Mouse (Mus musculus): ENCODE data around the gene Dock8. TPM values are rescaled to one million over a fixed set of nuclear protein-coding genes. Genes with fewer than 3 reads are reported as not detected.
"Not testable (repeated sequence)": the region's sequence is repeated elsewhere in the genome, so short reads cannot be mapped to it uniquely, and the experiment has no call there.

Gene Dock8
- polyA plus RNA-seq, 1 experiment from 2014 or later: 4.1 TPM

DNA sequence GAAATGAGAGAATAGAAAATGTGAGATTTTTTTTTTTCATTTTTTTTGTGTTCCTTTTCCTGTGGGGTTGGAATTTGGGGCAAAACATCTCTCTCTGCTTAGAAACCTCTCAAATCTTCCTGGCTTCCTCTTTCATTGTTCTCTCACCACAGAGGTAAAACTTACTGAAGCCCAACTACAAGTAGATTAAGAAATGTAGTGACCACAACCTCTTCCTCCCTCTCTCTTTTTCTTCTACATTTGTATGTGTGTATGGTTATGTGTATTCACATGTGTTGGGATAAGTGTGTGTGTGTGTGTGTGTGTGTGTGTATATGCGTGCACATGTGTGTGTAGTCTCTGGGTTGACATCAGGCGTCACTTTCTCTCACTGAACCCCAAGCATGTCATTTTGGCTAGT lies 9.2 kb downstream of the Dock8 start:
- no peaks in the 10 kb centered on the region for H3K4me1 ChIP-seq (replicated peaks; ENCODE audit: control insufficient read depth, insufficient read depth, low read length)
- no peaks in the 10 kb centered on the region for H3K9me3 ChIP-seq (ENCODE audit: control insufficient read depth, low read length)
- no peak overlapping the region for H3K4me3 ChIP-seq (ENCODE audit: low read depth, low read length)
- no peak for ATAC-seq (ENCODE audit: low FRiP score)
- no peak for DNase-seq (ENCODE audit: low spot score)
- WGBS: 85% methylated on average over 2 of the region's 2 CpGs
- H3K36me3 ChIP-seq (ENCODE audit: control insufficient read depth, insufficient read depth, low read length): no peaks in the 10 kb centered on the region
- no peak overlapping the region for H3K9ac ChIP-seq (ENCODE audit: low read depth, low read length)
- H3K4me2 ChIP-seq (replicated peaks; ENCODE audit: low read depth, low read length): no peak overlapping the region
- H3K27ac ChIP-seq (ENCODE audit: low read depth, low read length): no peak overlapping the region
- H3K27me3 ChIP-seq (ENCODE audit: control insufficient read depth, insufficient read depth, low read length): no peaks in the 10 kb centered on the region

GRCm38 (mm10) chr19:25022766-25023165 lies 23.4 kb downstream of the Dock8 start:
- no peaks in the 10 kb centered on the region for H3K4me1 ChIP-seq (replicated peaks; ENCODE audit: control insufficient read depth, insufficient read depth, low read length)
- H3K27me3 ChIP-seq (ENCODE audit: control insufficient read depth, insufficient read depth, low read length): no peaks in the 10 kb centered on the region
- no peaks in the 10 kb centered on the region for H3K36me3 ChIP-seq (ENCODE audit: control insufficient read depth, insufficient read depth, low read length)
- DNase-seq (ENCODE audit: low spot score) (no peak), ATAC-seq (ENCODE audit: low FRiP score) (no peak)
- WGBS: 90% methylated on average over 6 of the region's 6 CpGs
- H3K9ac ChIP-seq (ENCODE audit: low read depth, low read length): no peak overlapping the region
- no peak overlapping the region for H3K27ac ChIP-seq (ENCODE audit: low read depth, low read length)
- H3K4me3 ChIP-seq (ENCODE audit: low read depth, low read length): no peak overlapping the region
- no peaks in the 10 kb centered on the region for H3K9me3 ChIP-seq (ENCODE audit: control insufficient read depth, low read length)
- H3K4me2 ChIP-seq (replicated peaks; ENCODE audit: low read depth, low read length): no peak overlapping the region

GRCm38 (mm10) chr19:25031765-25032164 lies 32.4 kb downstream of the Dock8 start:
- H3K27me3 ChIP-seq (ENCODE audit: control insufficient read depth, insufficient read depth, low read length): no peaks in the 10 kb centered on the region
- 78% methylated on average over 4 of the region's 4 CpGs for WGBS
- ATAC-seq (ENCODE audit: low FRiP score) (no peak), DNase-seq (ENCODE audit: low spot score) (no peak)
- H3K4me3 ChIP-seq (ENCODE audit: low read depth, low read length): no peak overlapping the region
- no peak overlapping the region for H3K4me2 ChIP-seq (replicated peaks; ENCODE audit: low read depth, low read length)
- H3K27ac ChIP-seq (ENCODE audit: low read depth, low read length): no peak overlapping the region
- no peak overlapping the region for H3K9ac ChIP-seq (ENCODE audit: low read depth, low read length)
- no peaks in the 10 kb centered on the region for H3K9me3 ChIP-seq (ENCODE audit: control insufficient read depth, low read length)
- no peaks in the 10 kb centered on the region for H3K4me1 ChIP-seq (replicated peaks; ENCODE audit: control insufficient read depth, insufficient read depth, low read length)
- no peaks in the 10 kb centered on the region for H3K36me3 ChIP-seq (ENCODE audit: control insufficient read depth, insufficient read depth, low read length)

- WGBS: 80% methylated on average over 5 of the region's 18 CpGs
- DNase-seq (ENCODE audit: low spot score); ATAC-seq (ENCODE audit: low FRiP score); H3K36me3 ChIP-seq (ENCODE audit: control insufficient read depth, insufficient read depth, low read length); H3K4me1 ChIP-seq (replicated peaks; ENCODE audit: control insufficient read depth, insufficient read depth, low read length); H3K9me3 ChIP-seq (ENCODE audit: control insufficient read depth, low read length); H3K4me3 ChIP-seq (ENCODE audit: low read depth, low read length); H3K9ac ChIP-seq (ENCODE audit: low read depth, low read length); H3K27ac ChIP-seq (ENCODE audit: low read depth, low read length); H3K4me2 ChIP-seq (replicated peaks; ENCODE audit: low read depth, low read length); H3K27me3 ChIP-seq (ENCODE audit: control insufficient read depth, insufficient read depth, low read length): not testable (repeated sequence)
Measured at GRCm38 (mm10) chr19:25033008-25033407, 33.7 kb downstream of the Dock8 start.

DNA sequence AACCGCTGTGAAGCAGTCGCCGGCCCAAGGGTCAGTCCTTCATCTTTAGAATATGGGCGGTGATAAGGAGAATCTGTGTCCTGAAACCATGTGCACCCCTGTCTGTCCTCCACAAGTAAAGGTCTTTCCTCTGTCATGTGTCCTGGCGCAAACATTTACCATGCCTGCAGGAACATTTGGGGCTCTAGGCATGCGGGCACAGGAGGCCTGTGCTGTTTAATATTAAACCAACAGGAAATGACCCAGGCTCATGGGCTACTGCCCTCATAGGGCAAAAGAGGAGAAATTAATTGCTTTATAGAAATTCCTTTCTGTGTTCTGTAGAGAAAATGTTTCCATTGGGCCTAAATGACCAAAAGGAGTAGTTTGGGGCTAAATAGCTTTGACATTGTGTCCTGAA lies 36.5 kb downstream of the Dock8 start:
- H3K9ac ChIP-seq (ENCODE audit: low read depth, low read length): no peak overlapping the region
- 92% methylated on average over 6 of the region's 6 CpGs for WGBS
- ATAC-seq (ENCODE audit: low FRiP score) (no peak), DNase-seq (ENCODE audit: low spot score) (no peak)
- no peak overlapping the region for H3K27ac ChIP-seq (ENCODE audit: low read depth, low read length)
- H3K4me1 ChIP-seq (replicated peaks; ENCODE audit: control insufficient read depth, insufficient read depth, low read length): no peaks in the 10 kb centered on the region
- H3K27me3 ChIP-seq (ENCODE audit: control insufficient read depth, insufficient read depth, low read length): no peaks in the 10 kb centered on the region
- no peak overlapping the region for H3K4me3 ChIP-seq (ENCODE audit: low read depth, low read length)
- H3K4me2 ChIP-seq (replicated peaks; ENCODE audit: low read depth, low read length): no peak overlapping the region
- H3K36me3 ChIP-seq (ENCODE audit: control insufficient read depth, insufficient read depth, low read length): no peaks in the 10 kb centered on the region
- no peaks in the 10 kb centered on the region for H3K9me3 ChIP-seq (ENCODE audit: control insufficient read depth, low read length)

GRCm38 (mm10) chr19:25036784-25037183 lies 37.5 kb downstream of the Dock8 start:
- 81% methylated on average over 5 of the region's 5 CpGs for WGBS
- H3K27ac ChIP-seq (ENCODE audit: low read depth, low read length): no peak overlapping the region
- H3K4me1 ChIP-seq (replicated peaks; ENCODE audit: control insufficient read depth, insufficient read depth, low read length): no peaks in the 10 kb centered on the region
- H3K4me2 ChIP-seq (replicated peaks; ENCODE audit: low read depth, low read length): no peak overlapping the region
- no peaks in the 10 kb centered on the region for H3K9me3 ChIP-seq (ENCODE audit: control insufficient read depth, low read length)
- no peak overlapping the region for H3K9ac ChIP-seq (ENCODE audit: low read depth, low read length)
- H3K36me3 ChIP-seq (ENCODE audit: control insufficient read depth, insufficient read depth, low read length): no peaks in the 10 kb centered on the region
- ATAC-seq (ENCODE audit: low FRiP score): no peak
- H3K27me3 ChIP-seq (ENCODE audit: control insufficient read depth, insufficient read depth, low read length): no peaks in the 10 kb centered on the region
- no peak for DNase-seq (ENCODE audit: low spot score)
- no peak overlapping the region for H3K4me3 ChIP-seq (ENCODE audit: low read depth, low read length)

- Histone ChIP-seq H3K27ac (ENCODE audit: low read depth, low read length) (no peak overlapping the region), H3K36me3 (ENCODE audit: control insufficient read depth, insufficient read depth, low read length) (no peaks in the 10 kb centered on the region), H3K4me3 (ENCODE audit: low read depth, low read length) (no peak overlapping the region), H3K9ac (ENCODE audit: low read depth, low read length) (no peak overlapping the region), H3K4me1 (replicated peaks; ENCODE audit: control insufficient read depth, insufficient read depth, low read length) (no peaks in the 10 kb centered on the region), H3K4me2 (replicated peaks; ENCODE audit: low read depth, low read length) (no peak overlapping the region), H3K9me3 (ENCODE audit: control insufficient read depth, low read length) (no peaks in the 10 kb centered on the region), H3K27me3 (ENCODE audit: control insufficient read depth, insufficient read depth, low read length) (no peaks in the 10 kb centered on the region)
- ATAC-seq (ENCODE audit: low FRiP score) (no peak), DNase-seq (ENCODE audit: low spot score) (no peak)
- 84% methylated on average over 4 of the region's 4 CpGs for WGBS
Measured at GRCm38 (mm10) chr19:25037249-25037648, 37.9 kb downstream of the Dock8 start.

DNA sequence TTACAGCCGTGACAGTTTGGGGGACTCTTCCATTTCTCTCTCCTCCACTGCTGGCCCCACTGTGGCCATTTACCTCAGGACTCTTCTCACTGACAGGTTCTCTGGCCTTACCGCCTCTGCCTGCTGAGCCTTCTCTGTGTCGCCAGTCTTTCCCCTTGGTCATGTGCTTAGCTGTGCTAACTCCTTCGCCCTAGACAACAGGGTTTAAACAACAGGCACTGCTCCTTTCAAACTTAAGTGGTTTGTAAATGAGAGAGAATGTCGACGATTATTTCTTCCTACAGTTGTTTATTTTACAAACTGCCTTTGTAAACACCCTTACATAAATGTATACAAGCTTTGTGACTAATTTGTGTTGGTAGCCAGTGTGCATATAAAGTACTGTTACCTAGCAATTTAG lies 39.0 kb downstream of the Dock8 start:
- ATAC-seq (ENCODE audit: low FRiP score) (no peak), DNase-seq (ENCODE audit: low spot score) (no peak)
- 63% methylated on average over 6 of the region's 6 CpGs for WGBS
- Histone ChIP-seq H3K27me3 (ENCODE audit: control insufficient read depth, insufficient read depth, low read length) (no peaks in the 10 kb centered on the region), H3K36me3 (ENCODE audit: control insufficient read depth, insufficient read depth, low read length) (no peaks in the 10 kb centered on the region), H3K4me1 (replicated peaks; ENCODE audit: control insufficient read depth, insufficient read depth, low read length) (no peaks in the 10 kb centered on the region), H3K27ac (ENCODE audit: low read depth, low read length) (no peak overlapping the region), H3K9ac (ENCODE audit: low read depth, low read length) (no peak overlapping the region), H3K4me2 (replicated peaks; ENCODE audit: low read depth, low read length) (no peak overlapping the region), H3K4me3 (ENCODE audit: low read depth, low read length) (no peak overlapping the region), H3K9me3 (ENCODE audit: control insufficient read depth, low read length) (no peaks in the 10 kb centered on the region)

DNA sequence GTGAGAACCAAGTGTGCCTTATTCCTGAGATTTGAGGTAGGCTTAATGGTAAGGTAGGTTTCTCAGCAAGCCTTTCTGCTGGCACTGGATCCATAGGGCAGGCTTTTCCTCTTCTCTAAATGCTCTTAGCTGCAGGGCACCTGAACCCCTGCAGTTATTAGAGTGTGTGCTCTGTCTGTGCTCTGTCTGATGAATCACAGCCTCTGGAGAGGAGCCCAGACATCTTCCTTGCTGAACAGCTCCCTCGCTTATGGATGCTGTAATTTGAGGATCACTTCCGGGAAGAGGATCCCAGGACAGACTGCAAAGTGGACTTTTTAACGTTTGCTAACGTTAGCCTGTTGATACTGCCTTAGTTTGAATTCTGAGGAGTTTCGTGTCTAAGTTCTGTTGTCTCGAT lies 41.9 kb downstream of the Dock8 start:
- Histone ChIP-seq H3K27me3 (ENCODE audit: control insufficient read depth, insufficient read depth, low read length) (no peaks in the 10 kb centered on the region), H3K27ac (ENCODE audit: low read depth, low read length) (no peak overlapping the region), H3K4me1 (replicated peaks; ENCODE audit: control insufficient read depth, insufficient read depth, low read length) (no peaks in the 10 kb centered on the region), H3K9ac (ENCODE audit: low read depth, low read length) (no peak overlapping the region), H3K36me3 (ENCODE audit: control insufficient read depth, insufficient read depth, low read length) (no peaks in the 10 kb centered on the region), H3K9me3 (ENCODE audit: control insufficient read depth, low read length) (no peaks in the 10 kb centered on the region), H3K4me3 (ENCODE audit: low read depth, low read length) (no peak overlapping the region), H3K4me2 (replicated peaks; ENCODE audit: low read depth, low read length) (no peak overlapping the region)
- 63% methylated on average over 6 of the region's 6 CpGs for WGBS
- no peak for DNase-seq (ENCODE audit: low spot score)
- no peak for ATAC-seq (ENCODE audit: low FRiP score)

Measured in hindbrain, embryonic 11.5 days (tissue).